Mouse (Mus musculus): ENCODE results near the gene Trim66.

GRCm38 (mm10) chr7:109516500-109516899 is 8.6 kb upstream of the Trim66 start:
- TF ChIP-seq CTCF (IDR thresholded peaks at IDR 0.05; ENCODE audit: borderline replicate concordance, insufficient read depth, low read depth, low read length) = no peak
- TF ChIP-seq POLR2A (IDR thresholded peaks at IDR 0.05; ENCODE audit: borderline replicate concordance, insufficient read depth, low read length) = no peak
